Mouse (Mus musculus): ENCODE data around the gene Aldh2. TPM values are rescaled to one million over a fixed set of nuclear protein-coding genes. Genes with fewer than 3 reads are reported as not detected.

Aldh2 gene
- polyA plus RNA-seq (2012; fragmentation: generic; extraction: Trizol) = 100 to 1,000 TPM; 128 to 457 TPM

GRCm38 (mm10) chr5:121593451-121594401, at the start of gene Aldh2:
Gene Aldh2 (minus strand): TSS chr5:121593824.

DNA sequence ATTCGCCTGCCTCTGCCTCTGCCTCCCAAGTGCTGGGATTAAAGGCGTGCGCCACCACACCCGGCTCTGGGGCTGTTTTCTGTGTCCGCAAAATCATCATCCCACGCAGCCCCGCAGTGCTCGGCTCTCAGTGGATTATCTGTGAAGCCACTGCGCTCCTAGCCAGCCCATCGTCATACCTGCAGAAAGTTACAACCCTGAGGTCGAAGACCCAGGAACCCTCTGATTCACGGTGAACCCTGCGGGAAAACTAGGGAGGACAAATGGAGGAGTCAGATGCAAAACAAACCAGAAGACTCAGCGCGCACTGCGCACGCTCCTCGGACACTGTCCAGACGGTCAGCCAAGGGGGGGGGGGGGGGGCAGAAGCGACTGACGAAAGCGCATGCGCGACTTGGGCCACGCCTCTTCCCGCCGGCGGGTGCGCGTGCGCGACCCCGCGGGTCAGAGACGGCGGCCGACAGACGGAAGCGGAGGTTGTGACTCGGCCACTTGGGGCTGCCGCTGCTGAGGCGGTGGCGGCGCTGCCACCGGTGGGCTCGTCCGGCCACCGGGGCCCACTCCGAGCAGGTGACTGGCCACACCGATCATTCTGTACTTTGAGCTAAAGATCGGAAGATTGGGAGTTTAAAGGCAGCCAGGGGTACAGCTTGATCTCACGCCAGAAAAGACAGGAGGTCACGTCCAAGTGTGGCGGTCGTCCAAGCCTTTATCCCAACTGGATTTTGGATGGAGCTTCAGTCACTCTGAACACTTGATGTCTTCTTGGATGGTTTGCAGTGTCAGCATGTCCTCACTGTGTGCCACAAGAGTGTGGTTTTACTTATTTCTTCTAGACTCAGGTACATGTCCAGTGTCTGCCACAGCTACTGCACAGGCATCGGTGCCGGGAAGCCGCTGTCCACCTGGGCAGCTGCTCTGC, 25.2 kb upstream of the Aldh2 start, which contains the start of gene Acad12:
TSS of gene Acad12 (minus strand) at position 347 of the 922 bp plus-strand sequence.

DNA sequence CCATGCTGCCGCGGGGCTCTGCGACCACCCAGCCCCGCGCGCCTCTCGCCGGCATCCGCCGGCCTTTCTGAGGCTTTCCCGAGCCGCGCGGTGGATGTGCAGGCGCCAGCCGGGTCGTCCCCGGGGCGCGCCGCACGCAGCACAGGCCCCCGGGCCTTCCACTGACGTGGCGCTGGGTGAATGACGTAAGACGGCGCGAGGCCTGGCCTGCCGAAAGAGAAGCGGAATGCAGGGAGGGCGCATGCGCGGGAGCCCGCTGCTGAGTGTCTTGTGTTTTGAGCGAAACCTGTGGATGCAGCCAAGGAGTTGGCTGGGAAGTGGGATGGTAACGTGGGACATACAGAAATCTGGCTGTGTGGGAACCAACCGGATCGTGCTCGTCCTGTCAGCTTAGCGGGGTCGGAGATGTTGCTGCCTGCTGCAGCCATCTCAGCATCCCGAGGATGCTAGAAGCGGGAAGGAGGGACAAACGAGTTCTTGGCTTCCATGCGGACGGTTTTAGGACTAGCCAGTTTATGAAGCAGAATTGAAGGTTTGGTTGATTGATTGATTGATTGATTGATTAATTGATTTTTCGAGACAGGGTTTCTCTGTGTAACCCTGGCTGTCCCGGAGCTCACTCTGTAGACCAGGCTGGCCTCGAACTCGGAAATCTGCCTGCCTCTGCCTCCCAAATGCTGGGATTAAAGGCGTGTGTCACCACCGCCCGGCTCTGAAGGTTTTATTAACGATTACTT, 47.7 kb downstream of the Aldh2 start, which contains the start of gene Mapkapk5:
TSS of gene Mapkapk5 (minus strand) at position 113 of the 737 bp plus-strand sequence.

GRCm38 (mm10) chr5:121544910-121545792, 48.5 kb downstream of the Aldh2 start, which contains the start of the genes Adam1a and Gm42878:
Gene Adam1a (minus strand): TSS chr5:121545482.
Gene Gm42878 (minus strand): TSS chr5:121545482.

Other genes starting within 250 kb of the Aldh2 start
- 10 to 100 TPM; 14.4 to 89.1 TPM for gene Trafd1, start 208.2 kb downstream of the Aldh2 start, polyA plus RNA-seq (2012; fragmentation: generic; extraction: Trizol)
- 1 to 10 TPM; 1.5 to 3.5 TPM for gene Naa25, start 195.9 kb downstream of the Aldh2 start, polyA plus RNA-seq (2012; fragmentation: generic; extraction: Trizol)
- 1 to 10 TPM in 1 of 2 experiments, under 1 TPM in 1; 0.13 to 1.3 TPM for gene Tmem116, start 141.9 kb downstream of the Aldh2 start, polyA plus RNA-seq (2012; fragmentation: generic; extraction: Trizol)
- 100 to 1,000 TPM; 104 to 121 TPM for gene Erp29, start 141.3 kb downstream of the Aldh2 start, polyA plus RNA-seq (2012; fragmentation: generic; extraction: Trizol)
- not detected for gene Adam1b, start 90.4 kb downstream of the Aldh2 start, polyA plus RNA-seq (2012; fragmentation: generic; extraction: Trizol)
- gene Adam1a, start 48.3 kb downstream of the Aldh2 start, polyA plus RNA-seq (2012; fragmentation: generic; extraction: Trizol) = 1 to 10 TPM in 1 of 2 experiments, under 1 TPM in 1; 0.01 to 2.1 TPM
- gene Gm42878, start 48.3 kb downstream of the Aldh2 start, polyA plus RNA-seq (2012; fragmentation: generic; extraction: Trizol) = under 1 TPM; 0.02 to 0.05 TPM
- gene Mapkapk5, start 47.9 kb downstream of the Aldh2 start, polyA plus RNA-seq (2012; fragmentation: generic; extraction: Trizol) = 10 to 100 TPM; 24.6 to 47.2 TPM
- 1 to 10 TPM in 1 of 2 experiments, under 1 TPM in 1; 0.57 to 4.9 TPM for gene Acad12, start 25.1 kb upstream of the Aldh2 start, polyA plus RNA-seq (2012; fragmentation: generic; extraction: Trizol)
- gene Acad10, start 66.7 kb upstream of the Aldh2 start, polyA plus RNA-seq (2012; fragmentation: generic; extraction: Trizol) = 1 to 10 TPM in 1 of 2 experiments, under 1 TPM in 1; 0.94 to 6.5 TPM
- 10 to 100 TPM; 15.2 to 23.1 TPM for gene Brap, start 66.7 kb upstream of the Aldh2 start, polyA plus RNA-seq (2012; fragmentation: generic; extraction: Trizol)
- gene Atxn2, start 117.5 kb upstream of the Aldh2 start, polyA plus RNA-seq (2012; fragmentation: generic; extraction: Trizol) = 10 to 100 TPM; 29.2 to 57.4 TPM
- 10 to 100 TPM; 13.5 to 30.2 TPM for gene Sh2b3, start 243.8 kb upstream of the Aldh2 start, polyA plus RNA-seq (2012; fragmentation: generic; extraction: Trizol)

All from C3H10T1/2 (cell line).